Mouse (Mus musculus): ENCODE measurements at regions not wholly inside any gene's neighbourhood (a gene's known extent, or its start where the extent isn't known, plus 50 kb on each side); places are given as distances from the start of the nearest gene placed in this dataset.

- no peak for DNase-seq (ENCODE audit: low spot score in 2 of 2)
Measured at GRCm38 (mm10) chr10:104367219-104367618, 173.4 kb downstream of the Gm4340 start.

DNA sequence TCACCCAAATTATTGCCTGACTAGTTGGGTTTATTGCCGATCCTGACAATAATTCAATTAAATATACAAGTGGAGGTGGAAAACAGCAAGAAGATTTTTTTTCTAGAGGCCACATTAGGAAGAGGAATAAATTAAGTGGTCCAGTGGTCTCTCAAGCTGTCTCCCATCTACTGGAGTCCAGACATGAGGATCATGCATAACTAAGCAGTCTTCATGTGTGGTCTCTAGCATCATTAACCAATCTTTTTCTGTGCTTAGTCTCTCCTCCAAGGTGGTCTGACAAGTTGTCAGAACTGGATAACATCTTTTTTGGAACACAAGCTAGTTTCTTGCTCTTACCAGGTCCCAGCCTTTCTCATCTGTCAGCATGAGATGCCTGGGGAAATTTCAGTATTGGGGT is 180.7 kb downstream of the Gm4340 start:
- intact Hi-C loops (cut with DNase I), result no loop called here

More at GRCm38 (mm10) chr10:104367219-104367618, 173.4 kb downstream of the Gm4340 start:
- intact Hi-C loops (cut with DNase I), result no loop called here

DNA sequence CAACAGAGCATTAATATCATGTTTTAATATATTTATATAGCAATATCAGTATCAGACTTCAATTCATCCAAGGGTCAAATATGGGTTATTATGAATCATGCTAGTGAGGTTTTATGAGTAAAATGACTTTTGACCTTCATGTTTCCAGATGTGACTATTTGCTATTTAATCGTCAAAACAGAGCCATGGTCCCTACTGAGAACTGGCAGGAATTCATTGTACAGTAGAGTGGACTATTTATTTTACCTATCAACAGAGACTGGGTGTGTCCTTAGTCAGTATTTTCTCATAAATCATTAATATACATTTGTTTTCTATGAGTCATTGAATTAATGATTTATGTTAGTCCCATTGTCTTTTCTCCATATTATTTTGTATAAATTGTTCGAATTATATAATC is 194.4 kb downstream of the Gm4340 start:
- intact Hi-C loops (cut with DNase I), result no loop called here
- no peak for DNase-seq (ENCODE audit: low spot score in 2 of 2)

More for the DNA sequence above, 180.7 kb downstream of the Gm4340 start:
- no peak for DNase-seq (ENCODE audit: low spot score in 2 of 2)

- intact Hi-C loops (cut with DNase I), result no loop called here
- DNase-seq (ENCODE audit: low spot score in 2 of 2), result no peak
Measured at GRCm38 (mm10) chr10:104395711-104396110, 201.9 kb downstream of the Gm4340 start.

DNA sequence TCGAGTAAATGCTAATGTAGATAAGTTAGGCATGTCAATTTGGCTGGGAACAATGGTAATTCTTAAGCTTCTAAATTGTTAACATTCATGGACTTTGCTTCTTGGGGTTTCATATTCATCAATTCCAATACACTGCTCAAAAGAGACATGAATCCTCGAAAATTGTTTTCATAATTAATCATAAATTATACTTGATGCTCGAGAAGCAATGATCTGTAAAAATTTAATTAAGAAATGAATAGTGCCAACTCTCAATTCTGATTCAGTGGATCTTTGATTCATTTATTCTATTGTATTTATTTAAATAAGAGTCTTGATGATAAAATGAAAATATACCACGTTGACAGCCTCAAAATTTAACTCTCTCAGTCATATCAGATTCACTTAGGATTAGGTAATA is 214.9 kb downstream of the Gm4340 start:
- intact Hi-C loops (cut with DNase I), result no loop called here
- DNase-seq (ENCODE audit: low spot score in 2 of 2), result no peak

GRCm38 (mm10) chr10:104422541-104422940 is 228.7 kb downstream of the Gm4340 start:
- DNase-seq (ENCODE audit: low spot score in 2 of 2), result no peak
- intact Hi-C loops (cut with DNase I), result no loop called here

- no peak for DNase-seq (ENCODE audit: low spot score in 2 of 2)
- intact Hi-C loops (cut with DNase I), result no loop called here
Measured at GRCm38 (mm10) chr10:104423161-104423560, 229.3 kb downstream of the Gm4340 start.

DNA sequence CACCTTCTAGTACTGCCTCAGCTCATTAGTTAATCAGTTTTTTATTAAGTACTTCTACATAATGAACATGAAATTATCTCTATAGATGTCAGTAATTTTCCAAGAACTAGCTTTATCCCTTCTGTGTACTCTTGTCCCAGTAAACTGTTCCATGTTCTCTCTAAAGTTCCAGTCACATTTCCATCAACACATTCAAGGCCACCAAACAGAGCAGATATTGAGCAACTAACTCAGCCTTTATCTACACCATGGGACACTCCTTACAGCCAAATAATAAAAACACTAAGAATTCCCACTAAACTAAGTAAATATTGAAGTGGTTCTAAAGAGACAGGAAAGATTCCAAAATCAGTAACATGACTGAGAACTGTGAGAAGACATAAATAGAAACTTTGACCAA is 229.9 kb downstream of the Gm4340 start:
- intact Hi-C loops (cut with DNase I), result no loop called here
- no peak for DNase-seq (ENCODE audit: low spot score in 2 of 2)

DNA sequence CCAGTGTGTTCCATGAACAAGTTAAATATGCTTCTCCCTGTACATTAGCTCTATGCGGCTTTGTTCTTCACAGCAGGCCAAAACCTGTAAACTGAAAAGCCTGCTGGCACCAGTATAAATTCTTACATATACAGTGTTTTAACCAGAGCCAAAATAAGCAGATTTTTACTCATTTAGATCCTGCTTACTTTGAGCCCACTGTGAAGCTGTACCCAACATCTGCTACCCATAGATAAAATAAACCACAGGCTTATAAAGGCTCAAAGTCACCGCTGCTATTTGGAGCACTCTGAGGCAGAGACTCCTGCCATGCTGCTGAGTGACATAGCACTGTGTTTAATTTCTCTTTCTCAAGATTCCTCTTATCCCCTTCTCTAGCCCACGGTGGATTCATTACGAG is 251.1 kb downstream of the Gm4340 start:
- peak in 1 of 2 experiments; percentile 5 for DNase-seq (ENCODE audit: low spot score in 2 of 2)

GRCm38 (mm10) chr10:104455549-104456351 is 261.9 kb downstream of the Gm4340 start:
- no peak for DNase-seq (ENCODE audit: low spot score in 2 of 2)
- intact Hi-C loops (cut with DNase I), result no loop called here

More for the DNA sequence above, 251.1 kb downstream of the Gm4340 start:
- intact Hi-C loops (cut with DNase I), result no loop called here

- intact Hi-C loops (cut with DNase I), result no loop called here
- DNase-seq (ENCODE audit: low spot score in 2 of 2), result no peak
Measured at GRCm38 (mm10) chr10:104456352-104456725, 262.5 kb downstream of the Gm4340 start.

- no peak for DNase-seq (ENCODE audit: low spot score in 2 of 2)
- intact Hi-C loops (cut with DNase I), result no loop called here
Measured at GRCm38 (mm10) chr10:104486226-104486944, 292.5 kb downstream of the Gm4340 start.

DNA sequence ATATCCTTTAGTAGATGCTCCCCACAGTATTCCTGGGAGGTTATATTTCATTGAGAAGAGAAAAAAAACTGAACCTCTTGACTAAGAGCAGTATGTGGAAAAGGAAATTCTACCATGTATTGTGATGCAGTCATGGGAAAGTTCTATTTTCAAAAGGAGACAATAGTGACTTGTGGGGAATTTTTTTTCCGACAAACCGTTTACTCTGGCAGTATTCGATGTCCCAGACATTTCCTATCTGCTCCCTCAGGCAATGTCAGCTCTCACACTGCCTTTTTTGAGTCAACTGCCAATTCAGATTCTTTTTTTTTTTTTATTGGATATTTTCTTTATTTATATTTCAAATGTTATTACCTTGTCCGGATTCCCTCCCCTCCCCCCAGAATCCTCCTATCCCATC is 295.5 kb downstream of the Gm4340 start:
- intact Hi-C loops (cut with DNase I), result no loop called here
- DNase-seq (ENCODE audit: low spot score in 2 of 2), result no peak

GRCm38 (mm10) chr10:104490943-104491631 is 297.2 kb downstream of the Gm4340 start:
- intact Hi-C loops (cut with DNase I), result no loop called here
- DNase-seq (ENCODE audit: low spot score in 2 of 2), result no peak
